Mouse (Mus musculus): ENCODE data around the gene Tnrc18. TPM values are rescaled to one million over a fixed set of nuclear protein-coding genes. Genes with fewer than 3 reads are reported as not detected.

Tnrc18 gene
- polyA plus RNA-seq, 1 experiment from 2014 or later = 36.4 TPM

GRCm38 (mm10) chr5:142700842-142701589 is 116.4 kb downstream of the Tnrc18 start:
- Histone ChIP-seq H3K4me2 (ENCODE audit: low read depth, low read length) (peak overlapping the region; percentile 75; the same call in 1 of the 2 replicates), H3K27me3 (ENCODE audit: control insufficient read depth, insufficient read depth, low read length) (no peaks in the 10 kb centered on the region), H3K36me3 (ENCODE audit: control insufficient read depth, insufficient read depth, low read length) (no peaks in the 10 kb centered on the region), H3K4me1 (ENCODE audit: control insufficient read depth, insufficient read depth, low read length) (peaks cover 15% of the 10 kb centered on the region), H3K27ac (ENCODE audit: low read depth, low read length) (no peak overlapping the region), H3K9me3 (ENCODE audit: control insufficient read depth, low read length) (no peaks in the 10 kb centered on the region), H3K9ac (replicated peaks; ENCODE audit: low read depth, low read length) (no peak overlapping the region), H3K4me3 (ENCODE audit: low read depth, low read length) (no peak overlapping the region; the same call in 1 of the 2 replicates)
- peak; percentile 31 for ATAC-seq (ENCODE audit: low read depth)
- WGBS = 11% methylated on average over 15 of the region's 15 CpGs

DNA sequence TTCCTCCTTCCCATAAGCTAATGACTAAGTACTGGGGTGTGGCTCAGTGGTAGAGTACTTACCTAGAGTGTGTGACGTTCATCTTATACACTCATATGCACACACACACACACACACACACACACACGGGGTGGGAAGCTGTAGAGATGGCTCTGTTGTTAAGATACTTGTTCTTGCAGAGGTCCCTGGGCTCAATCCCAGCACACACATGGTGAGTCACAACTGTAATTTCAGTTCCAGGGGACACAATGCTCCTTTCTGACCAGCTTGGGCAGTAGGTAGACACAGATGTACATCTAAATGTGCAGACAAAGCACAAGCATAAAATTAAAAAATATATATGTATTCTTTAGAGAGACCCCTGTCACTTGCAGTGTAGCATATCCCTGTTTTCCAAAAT is 119.7 kb downstream of the Tnrc18 start:
- Histone ChIP-seq H3K4me2 (ENCODE audit: low read depth, low read length) (no peak overlapping the region), H3K36me3 (ENCODE audit: control insufficient read depth, insufficient read depth, low read length) (no peaks in the 10 kb centered on the region), H3K9me3 (ENCODE audit: control insufficient read depth, low read length) (no peaks in the 10 kb centered on the region), H3K4me1 (ENCODE audit: control insufficient read depth, insufficient read depth, low read length) (peaks cover 12% of the 10 kb centered on the region), H3K27me3 (ENCODE audit: control insufficient read depth, insufficient read depth, low read length) (no peaks in the 10 kb centered on the region), H3K9ac (replicated peaks; ENCODE audit: low read depth, low read length) (no peak overlapping the region), H3K4me3 (ENCODE audit: low read depth, low read length) (no peak overlapping the region), H3K27ac (ENCODE audit: low read depth, low read length) (no peak overlapping the region)
- no peak for ATAC-seq (ENCODE audit: low read depth)
- 74% methylated on average over 2 of the region's 2 CpGs for WGBS

- ATAC-seq (ENCODE audit: low read depth) = no peak
- Histone ChIP-seq H3K4me2 (ENCODE audit: low read depth, low read length) (no peak overlapping the region), H3K36me3 (ENCODE audit: control insufficient read depth, insufficient read depth, low read length) (no peaks in the 10 kb centered on the region), H3K4me1 (ENCODE audit: control insufficient read depth, insufficient read depth, low read length) (peaks cover 11% of the 10 kb centered on the region; the same call in 1 of the 2 replicates), H3K9me3 (ENCODE audit: control insufficient read depth, low read length) (no peaks in the 10 kb centered on the region), H3K9ac (replicated peaks; ENCODE audit: low read depth, low read length) (no peak overlapping the region), H3K4me3 (ENCODE audit: low read depth, low read length) (no peak overlapping the region), H3K27ac (ENCODE audit: low read depth, low read length) (no peak overlapping the region), H3K27me3 (ENCODE audit: control insufficient read depth, insufficient read depth, low read length) (no peaks in the 10 kb centered on the region)
- WGBS = 84% methylated on average over 6 of the region's 6 CpGs
Observed at GRCm38 (mm10) chr5:142696865-142697264, 120.6 kb downstream of the Tnrc18 start.

DNA sequence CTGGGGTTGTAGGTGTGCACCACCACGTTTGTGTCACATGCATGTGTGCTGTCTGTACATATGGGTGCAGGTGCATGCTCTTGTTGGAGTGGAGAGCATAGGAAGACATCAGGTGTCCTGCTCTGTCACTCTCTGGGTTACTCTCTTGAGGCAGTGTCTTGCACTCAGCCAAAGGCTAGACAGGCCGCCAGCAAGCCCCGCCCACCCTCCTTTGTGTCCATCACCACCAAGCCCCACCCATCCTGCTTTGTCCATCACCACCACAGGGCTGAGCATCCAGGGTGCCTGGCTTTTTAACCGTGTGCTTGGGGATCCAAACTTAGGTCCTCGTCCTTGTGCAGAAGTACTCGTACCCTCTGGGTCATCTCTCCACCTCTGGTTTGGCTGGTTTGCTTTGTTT is 121.2 kb downstream of the Tnrc18 start:
- no peak overlapping the region for H3K4me2 ChIP-seq (ENCODE audit: low read depth, low read length)
- no peaks in the 10 kb centered on the region for H3K36me3 ChIP-seq (ENCODE audit: control insufficient read depth, insufficient read depth, low read length)
- H3K9ac ChIP-seq (replicated peaks; ENCODE audit: low read depth, low read length) = no peak overlapping the region
- no peak overlapping the region for H3K4me3 ChIP-seq (ENCODE audit: low read depth, low read length)
- H3K4me1 ChIP-seq (ENCODE audit: control insufficient read depth, insufficient read depth, low read length) = peaks cover 11% of the 10 kb centered on the region; the same call in 1 of the 2 replicates
- ATAC-seq (ENCODE audit: low read depth) = no peak
- H3K9me3 ChIP-seq (ENCODE audit: control insufficient read depth, low read length) = no peaks in the 10 kb centered on the region
- 31% methylated on average over 6 of the region's 6 CpGs for WGBS
- H3K27me3 ChIP-seq (ENCODE audit: control insufficient read depth, insufficient read depth, low read length) = no peaks in the 10 kb centered on the region
- H3K27ac ChIP-seq (ENCODE audit: low read depth, low read length) = no peak overlapping the region

DNA sequence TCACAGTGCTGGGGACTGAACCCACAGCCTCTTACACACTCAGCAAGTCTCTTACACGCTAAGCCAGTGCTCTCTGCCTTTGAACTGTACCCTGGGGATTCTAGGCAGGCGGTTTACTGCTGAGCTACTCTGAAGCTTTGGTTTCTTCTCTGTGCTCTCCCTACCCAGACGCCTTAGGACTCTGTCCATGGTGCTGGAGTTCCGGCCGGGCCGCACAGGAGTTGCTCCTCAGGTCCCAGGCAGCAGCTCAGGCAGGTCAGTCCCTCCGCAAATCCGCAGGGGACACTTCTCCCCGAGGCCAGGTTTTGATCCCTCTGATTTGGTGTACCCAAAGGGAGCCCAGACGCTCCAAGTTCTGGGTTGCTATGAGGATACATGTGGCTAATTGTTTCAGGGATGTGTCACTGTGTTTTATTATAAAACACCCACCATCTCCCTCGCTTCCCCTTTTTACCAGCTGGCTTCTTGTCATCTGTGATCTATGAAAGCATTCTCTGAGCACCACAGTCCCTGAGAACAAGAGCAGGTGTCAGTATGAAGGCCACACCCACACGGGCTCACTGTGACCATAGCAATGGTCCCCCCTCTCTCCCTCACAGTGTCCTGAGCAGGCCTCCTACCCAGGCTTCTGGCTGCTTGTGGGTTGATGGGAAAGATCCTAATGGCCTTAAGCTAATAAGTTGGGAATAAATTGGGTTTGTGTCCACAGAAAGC is 122.7 kb downstream of the Tnrc18 start:
- no peak overlapping the region for H3K4me3 ChIP-seq (ENCODE audit: low read depth, low read length)
- 8% methylated on average over 12 of the region's 12 CpGs for WGBS
- no peak overlapping the region for H3K4me2 ChIP-seq (ENCODE audit: low read depth, low read length)
- H3K9ac ChIP-seq (replicated peaks; ENCODE audit: low read depth, low read length) = no peak overlapping the region
- peaks cover 11% of the 10 kb centered on the region; the same call in 1 of the 2 replicates for H3K4me1 ChIP-seq (ENCODE audit: control insufficient read depth, insufficient read depth, low read length)
- H3K9me3 ChIP-seq (ENCODE audit: control insufficient read depth, low read length) = no peaks in the 10 kb centered on the region
- ATAC-seq (ENCODE audit: low read depth) = no peak
- no peak overlapping the region for H3K27ac ChIP-seq (ENCODE audit: low read depth, low read length)
- H3K27me3 ChIP-seq (ENCODE audit: control insufficient read depth, insufficient read depth, low read length) = no peaks in the 10 kb centered on the region
- H3K36me3 ChIP-seq (ENCODE audit: control insufficient read depth, insufficient read depth, low read length) = no peaks in the 10 kb centered on the region

DNA sequence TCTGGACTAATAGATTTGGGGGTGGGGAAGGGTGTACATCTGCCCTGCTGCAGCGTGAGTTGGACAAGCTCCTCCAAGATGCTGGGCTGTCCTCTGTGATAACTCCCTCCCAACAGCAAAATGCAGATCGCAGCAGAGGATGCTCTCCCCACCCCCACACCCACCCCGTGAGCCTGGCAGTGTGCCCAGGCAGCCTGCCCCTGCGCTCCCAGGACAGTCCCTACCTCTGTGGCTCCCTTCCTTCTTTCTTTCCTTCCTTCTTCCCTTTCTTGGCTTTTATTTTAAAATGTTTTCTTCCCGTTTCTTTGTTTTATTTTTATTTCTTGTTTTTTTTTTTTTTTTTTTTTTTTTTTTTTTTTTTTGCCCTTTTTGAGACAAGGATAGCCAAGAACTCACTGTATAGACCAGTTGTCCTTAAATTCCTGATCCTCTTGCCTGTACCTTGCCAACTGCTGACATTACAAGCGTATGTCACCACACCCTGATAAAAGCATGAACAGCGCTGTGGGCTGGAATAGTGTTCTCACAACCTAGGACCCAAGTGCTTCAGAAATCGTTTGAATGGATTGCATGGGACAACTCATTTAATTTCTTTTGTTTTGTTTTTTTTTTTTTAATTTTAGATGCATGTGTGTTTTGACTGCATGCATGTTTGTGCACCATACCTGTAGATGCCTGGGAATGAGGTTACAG is 123.6 kb downstream of the Tnrc18 start:
- no peaks in the 10 kb centered on the region for H3K9me3 ChIP-seq (ENCODE audit: control insufficient read depth, low read length)
- H3K36me3 ChIP-seq (ENCODE audit: control insufficient read depth, insufficient read depth, low read length) = no peaks in the 10 kb centered on the region
- H3K4me3 ChIP-seq (ENCODE audit: low read depth, low read length) = no peak overlapping the region
- no peak overlapping the region for H3K27ac ChIP-seq (ENCODE audit: low read depth, low read length)
- peaks cover 11% of the 10 kb centered on the region; the same call in 1 of the 2 replicates for H3K4me1 ChIP-seq (ENCODE audit: control insufficient read depth, insufficient read depth, low read length)
- WGBS = 42% methylated on average over 8 of the region's 8 CpGs
- no peak overlapping the region for H3K4me2 ChIP-seq (ENCODE audit: low read depth, low read length)
- no peak overlapping the region for H3K9ac ChIP-seq (replicated peaks; ENCODE audit: low read depth, low read length)
- peak; percentile 17; the same call in 1 of the 2 replicates for ATAC-seq (ENCODE audit: low read depth)
- H3K27me3 ChIP-seq (ENCODE audit: control insufficient read depth, insufficient read depth, low read length) = no peaks in the 10 kb centered on the region

- H3K4me3 ChIP-seq (ENCODE audit: low read depth, low read length) = no peak overlapping the region
- peaks cover 11% of the 10 kb centered on the region; the same call in 1 of the 2 replicates for H3K4me1 ChIP-seq (ENCODE audit: control insufficient read depth, insufficient read depth, low read length)
- WGBS = 51% methylated on average over 12 of the region's 12 CpGs
- no peaks in the 10 kb centered on the region for H3K36me3 ChIP-seq (ENCODE audit: control insufficient read depth, insufficient read depth, low read length)
- no peak overlapping the region for H3K4me2 ChIP-seq (ENCODE audit: low read depth, low read length)
- H3K9me3 ChIP-seq (ENCODE audit: control insufficient read depth, low read length) = no peaks in the 10 kb centered on the region
- no peak overlapping the region for H3K27ac ChIP-seq (ENCODE audit: low read depth, low read length)
- H3K27me3 ChIP-seq (ENCODE audit: control insufficient read depth, insufficient read depth, low read length) = no peaks in the 10 kb centered on the region
- peak; percentile 14; the same call in 1 of the 2 replicates for ATAC-seq (ENCODE audit: low read depth)
- H3K9ac ChIP-seq (replicated peaks; ENCODE audit: low read depth, low read length) = no peak overlapping the region
Observed at GRCm38 (mm10) chr5:142692971-142693737, 124.3 kb downstream of the Tnrc18 start.

- no peak within 1 kb of the TSS for H3K9ac ChIP-seq (replicated peaks; ENCODE audit: low read depth, low read length)
- H3K27me3 ChIP-seq (ENCODE audit: control insufficient read depth, insufficient read depth, low read length) = no peaks in the 10 kb centered on the region
- no peaks in the 10 kb centered on the region for H3K36me3 ChIP-seq (ENCODE audit: control insufficient read depth, insufficient read depth, low read length)
- 47% methylated on average over 14 of the region's 14 CpGs for WGBS
- ATAC-seq (ENCODE audit: low read depth) = no peak
- H3K4me2 ChIP-seq (ENCODE audit: low read depth, low read length) = no peak within 1 kb of the TSS
- H3K27ac ChIP-seq (ENCODE audit: low read depth, low read length) = no peak within 1 kb of the TSS
- H3K4me3 ChIP-seq (ENCODE audit: low read depth, low read length) = no peak within 1 kb of the TSS
- H3K4me1 ChIP-seq (ENCODE audit: control insufficient read depth, insufficient read depth, low read length) = peaks cover 11% of the 10 kb centered on the region; the same call in 1 of the 2 replicates
- H3K9me3 ChIP-seq (ENCODE audit: control insufficient read depth, low read length) = no peaks in the 10 kb centered on the region
Observed at GRCm38 (mm10) chr5:142692248-142692647, 125.2 kb downstream of the Tnrc18 start, which contains the start of gene Slc29a4. TSS of gene Slc29a4 (plus strand) at chr5:142692512.

Measured in neural tube, embryonic 14.5 days (tissue).